Mouse (Mus musculus) stomach, postnatal 0 days (tissue): ENCODE data around the gene Nf1. TPM values are rescaled to one million over a fixed set of nuclear protein-coding genes. Genes with fewer than 3 reads are reported as not detected.

Source experiments
- ATAC-seq: fragments of 200-750 bp; cut with Nextera tagmentation; 2 replicates; pipeline ENCODE4 v1.8.0; 2017; ENCODE audit not compliant: low FRiP score, low TSS enrichment
- DNase-seq: peaks from one replicate; pipeline ENCODE4 v3.0.0-alpha.2; 2016; ENCODE audit warnings: low spot score
- H3K27ac ChIP-seq: fragments of 300-500 bp; sonication (generic); replicated peaks from 2 replicates; pipeline ENCODE4 v1.5.1; 2014; ENCODE audit warnings: mild to moderate bottlenecking, control low read depth
- H3K27me3 ChIP-seq: fragments of 300-500 bp; sonication (generic); 2 replicates; pipeline ENCODE4 v1.6.1; 2014; ENCODE audit warnings: low read length; ENCODE audit not compliant: control insufficient read depth, insufficient read depth
- H3K36me3 ChIP-seq: fragments of 300-500 bp; sonication (generic); 2 replicates; pipeline ENCODE4 v1.6.1; 2014; ENCODE audit warnings: low read length, mixed read lengths; ENCODE audit not compliant: control insufficient read depth, insufficient read depth
- H3K4me1 ChIP-seq: fragments of 300-500 bp; sonication (generic); replicated peaks from 2 replicates; pipeline ENCODE4 v1.6.1; 2014; ENCODE audit warnings: antibody characterized with exemption; ENCODE audit not compliant: control insufficient read depth, insufficient read depth
- H3K4me2 ChIP-seq: fragments of 300-500 bp; sonication (generic); replicated peaks from 2 replicates; pipeline ENCODE4 v1.6.1; 2014; ENCODE audit warnings: low read depth, mild to moderate bottlenecking, control low read depth, moderate library complexity
- H3K4me3 ChIP-seq: fragments of 300-500 bp; sonication (generic); 2 replicates; pipeline ENCODE4 v1.5.1; 2014; ENCODE audit warnings: low read depth, low read length, control low read depth
- H3K9ac ChIP-seq: fragments of 300-500 bp; sonication (generic); 2 replicates; pipeline ENCODE4 v1.6.1; 2014; ENCODE audit warnings: mild to moderate bottlenecking, low read length, control low read depth, mixed read lengths
- H3K9me3 ChIP-seq: fragments of 300-500 bp; sonication (generic); 2 replicates; pipeline ENCODE4 v1.6.1; 2016; ENCODE audit warnings: low read length; ENCODE audit not compliant: control insufficient read depth
- CTCF ChIP-seq: IDR thresholded peaks from 2 replicates; pipeline ENCODE4 v1.5.1; 2016; ENCODE audit warnings: antibody characterized with exemption, low read depth, mild to moderate bottlenecking, moderate library complexity
- EP300 ChIP-seq: optimal IDR thresholded peaks from 2 replicates; pipeline ENCODE3; 2016; ENCODE audit warnings: antibody characterized with exemption
- WGBS: fragments of 180-500 bp; shearing (Covaris S2); extraction: QIAGEN DNeasy Blood & Tissue Kit; methylation state at CpG from one replicate; pipeline ENCODE4 v1.1.7; 2014; 5-methylcytosine and 5-hydroxymethylcytosine counted together
- polyA plus RNA-seq: library from polyadenylated mRNA; unstranded; fragments of >200 nt; fragmentation: Nextera tagmentation; extraction: Ambion mirVana; gene quantifications from 2 replicates; pipeline ENCODE4 v1.2.1, GENCODE M21; 2015

Gene Nf1
- polyA plus RNA-seq, 1 experiment from 2014 or later, result 3.2 TPM

- H3K4me1 ChIP-seq, result no peaks in the 10 kb centered on the region
- no peaks in the 10 kb centered on the region for H3K27me3 ChIP-seq
- no peak overlapping the region for H3K4me2 ChIP-seq
- H3K4me3 ChIP-seq, result no peak overlapping the region
- TF ChIP-seq EP300 (no peak), CTCF (no peak)
- DNase-seq, result no peak
- H3K9me3 ChIP-seq, result no peaks in the 10 kb centered on the region
- H3K27ac ChIP-seq, result no peak overlapping the region
- no peaks in the 10 kb centered on the region for H3K36me3 ChIP-seq
- no peak overlapping the region for H3K9ac ChIP-seq
- ATAC-seq, result no peak
These were observed 145.2 kb downstream of the Nf1 start for GRCm38 (mm10) chr11:79484721-79485120.

- no peak overlapping the region for H3K4me2 ChIP-seq
- H3K36me3 ChIP-seq, result no peaks in the 10 kb centered on the region
- H3K27me3 ChIP-seq, result no peaks in the 10 kb centered on the region
- no peak overlapping the region for H3K9ac ChIP-seq
- no peak overlapping the region for H3K4me3 ChIP-seq
- WGBS, result 71% methylated on average over 10 of the region's 10 CpGs
- H3K4me1 ChIP-seq, result no peaks in the 10 kb centered on the region
- no peak for DNase-seq
- no peak for ATAC-seq
- H3K27ac ChIP-seq, result no peak overlapping the region
- TF ChIP-seq EP300, result no peak
- TF ChIP-seq CTCF, result no peak
- no peaks in the 10 kb centered on the region for H3K9me3 ChIP-seq
These were observed 155.7 kb downstream of the Nf1 start for GRCm38 (mm10) chr11:79494976-79495800.

GRCm38 (mm10) chr11:79502917-79503316 is 163.4 kb downstream of the Nf1 start:
- no peaks in the 10 kb centered on the region for H3K9me3 ChIP-seq
- DNase-seq (no peak), ATAC-seq (no peak)
- H3K27ac ChIP-seq, result no peak overlapping the region
- H3K27me3 ChIP-seq, result no peaks in the 10 kb centered on the region
- TF ChIP-seq CTCF (no peak), EP300 (no peak)
- no peak overlapping the region for H3K4me3 ChIP-seq
- H3K4me2 ChIP-seq, result no peak overlapping the region
- no peaks in the 10 kb centered on the region for H3K36me3 ChIP-seq
- no peaks in the 10 kb centered on the region for H3K4me1 ChIP-seq
- 77% methylated on average over 2 of the region's 2 CpGs for WGBS
- H3K9ac ChIP-seq, result no peak overlapping the region

GRCm38 (mm10) chr11:79503845-79504244 is 164.4 kb downstream of the Nf1 start, which contains the start of gene Omg:
Gene Omg, minus strand, starts transcription at chr11:79504084.
- 61% methylated on average over 8 of the region's 8 CpGs for WGBS
- H3K4me1 ChIP-seq, result no peaks in the 10 kb centered on the region
- TF ChIP-seq EP300 (no peak), CTCF (no peak)
- DNase-seq (no peak), ATAC-seq (no peak)
- no peak within 1 kb of the TSS for H3K4me2 ChIP-seq
- no peak within 1 kb of the TSS for H3K9ac ChIP-seq
- no peaks in the 10 kb centered on the region for H3K36me3 ChIP-seq
- H3K27ac ChIP-seq, result no peak within 1 kb of the TSS
- no peak within 1 kb of the TSS for H3K4me3 ChIP-seq
- no peaks in the 10 kb centered on the region for H3K9me3 ChIP-seq
- no peaks in the 10 kb centered on the region for H3K27me3 ChIP-seq

GRCm38 (mm10) chr11:79504506-79504905 is 165.0 kb downstream of the Nf1 start:
- Histone ChIP-seq H3K4me3 (no peak overlapping the region), H3K4me1 (no peaks in the 10 kb centered on the region), H3K36me3 (no peaks in the 10 kb centered on the region), H3K9ac (no peak overlapping the region), H3K9me3 (no peaks in the 10 kb centered on the region), H3K27ac (no peak overlapping the region), H3K27me3 (no peaks in the 10 kb centered on the region), H3K4me2 (no peak overlapping the region)
- ATAC-seq (no peak), DNase-seq (no peak)
- TF ChIP-seq CTCF (no peak), EP300 (no peak)
- 84% methylated on average over 7 of the region's 7 CpGs for WGBS

GRCm38 (mm10) chr11:79511970-79512369 is 172.5 kb downstream of the Nf1 start:
- no peaks in the 10 kb centered on the region for H3K9me3 ChIP-seq
- DNase-seq (no peak), ATAC-seq (no peak)
- WGBS, result 85% methylated on average over 3 of the region's 3 CpGs
- H3K4me1 ChIP-seq, result no peaks in the 10 kb centered on the region
- TF ChIP-seq CTCF (no peak), EP300 (no peak)
- H3K4me3 ChIP-seq, result no peak overlapping the region
- H3K4me2 ChIP-seq, result no peak overlapping the region
- H3K27me3 ChIP-seq, result no peaks in the 10 kb centered on the region
- no peaks in the 10 kb centered on the region for H3K36me3 ChIP-seq
- no peak overlapping the region for H3K27ac ChIP-seq
- no peak overlapping the region for H3K9ac ChIP-seq
